Mouse (Mus musculus): ENCODE data around the gene Ikbke. TPM values are rescaled to one million over a fixed set of nuclear protein-coding genes. Genes with fewer than 3 reads are reported as not detected.

Ikbke gene
- polyA plus RNA-seq, 1 experiment from 2014 or later = 0.21 TPM

- no peaks in the 10 kb centered on the region for H3K4me1 ChIP-seq
- no peaks in the 10 kb centered on the region for H3K36me3 ChIP-seq (ENCODE audit: poor library complexity, severe bottlenecking)
- no peaks in the 10 kb centered on the region for H3K9me3 ChIP-seq (replicated peaks)
- no peak overlapping the region for H3K27ac ChIP-seq
- peak overlapping the region; percentile 34; the same call in 1 of the 2 replicates for H3K9ac ChIP-seq
- H3K27me3 ChIP-seq = no peaks in the 10 kb centered on the region
- no peak overlapping the region for H3K4me2 ChIP-seq
- no peak for ATAC-seq
- no peak overlapping the region for H3K4me3 ChIP-seq
- 55% methylated on average over 12 of the region's 12 CpGs for WGBS
Observed at GRCm38 (mm10) chr1:131224848-131225471, 54.4 kb downstream of the Ikbke start.

- H3K4me2 ChIP-seq = no peak overlapping the region
- no peaks in the 10 kb centered on the region for H3K36me3 ChIP-seq (ENCODE audit: poor library complexity, severe bottlenecking)
- no peaks in the 10 kb centered on the region for H3K9me3 ChIP-seq (replicated peaks)
- 91% methylated on average over 2 of the region's 2 CpGs for WGBS
- no peak overlapping the region for H3K9ac ChIP-seq
- ATAC-seq = no peak
- no peak overlapping the region for H3K27ac ChIP-seq
- H3K4me1 ChIP-seq = no peaks in the 10 kb centered on the region
- no peaks in the 10 kb centered on the region for H3K27me3 ChIP-seq
- H3K4me3 ChIP-seq = no peak overlapping the region
Observed at GRCm38 (mm10) chr1:131223345-131223744, 56.1 kb downstream of the Ikbke start.

- Histone ChIP-seq H3K4me1 (no peaks in the 10 kb centered on the region), H3K4me2 (no peak overlapping the region), H3K27me3 (no peaks in the 10 kb centered on the region), H3K4me3 (no peak overlapping the region), H3K9me3 (replicated peaks) (no peaks in the 10 kb centered on the region), H3K9ac (no peak overlapping the region), H3K36me3 (ENCODE audit: poor library complexity, severe bottlenecking) (no peaks in the 10 kb centered on the region), H3K27ac (no peak overlapping the region)
- ATAC-seq = no peak
- WGBS = 88% methylated on average over 13 of the region's 13 CpGs
Observed at GRCm38 (mm10) chr1:131221822-131222590, 57.4 kb downstream of the Ikbke start.

- Histone ChIP-seq H3K4me2 (no peak overlapping the region), H3K4me3 (no peak overlapping the region), H3K9ac (no peak overlapping the region), H3K27me3 (no peaks in the 10 kb centered on the region), H3K9me3 (replicated peaks) (no peaks in the 10 kb centered on the region), H3K27ac (no peak overlapping the region), H3K4me1 (no peaks in the 10 kb centered on the region), H3K36me3 (ENCODE audit: poor library complexity, severe bottlenecking) (no peaks in the 10 kb centered on the region)
- no peak for ATAC-seq
- 91% methylated on average over 11 of the region's 11 CpGs for WGBS
Observed at GRCm38 (mm10) chr1:131218933-131219332, 60.5 kb downstream of the Ikbke start.

- H3K4me2 ChIP-seq = no peak overlapping the region
- no peak overlapping the region for H3K9ac ChIP-seq
- H3K9me3 ChIP-seq (replicated peaks) = no peaks in the 10 kb centered on the region
- no peak for ATAC-seq
- WGBS = 82% methylated on average over 6 of the region's 6 CpGs
- H3K4me1 ChIP-seq = no peaks in the 10 kb centered on the region
- no peak overlapping the region for H3K27ac ChIP-seq
- H3K27me3 ChIP-seq = no peaks in the 10 kb centered on the region
- H3K4me3 ChIP-seq = no peak overlapping the region
- no peaks in the 10 kb centered on the region for H3K36me3 ChIP-seq (ENCODE audit: poor library complexity, severe bottlenecking)
Observed at GRCm38 (mm10) chr1:131213361-131213760, 66.0 kb downstream of the Ikbke start.

GRCm38 (mm10) chr1:131212956-131213355 lies 66.5 kb downstream of the Ikbke start:
- H3K27ac ChIP-seq = no peak overlapping the region
- no peaks in the 10 kb centered on the region for H3K36me3 ChIP-seq (ENCODE audit: poor library complexity, severe bottlenecking)
- WGBS = 88% methylated on average over 5 of the region's 5 CpGs
- H3K27me3 ChIP-seq = no peaks in the 10 kb centered on the region
- H3K4me2 ChIP-seq = no peak overlapping the region
- no peak overlapping the region for H3K4me3 ChIP-seq
- H3K4me1 ChIP-seq = no peaks in the 10 kb centered on the region
- ATAC-seq = no peak
- H3K9ac ChIP-seq = no peak overlapping the region
- H3K9me3 ChIP-seq (replicated peaks) = no peaks in the 10 kb centered on the region

GRCm38 (mm10) chr1:131211655-131212054 lies 67.8 kb downstream of the Ikbke start:
- Histone ChIP-seq H3K4me3 (no peak overlapping the region), H3K9ac (no peak overlapping the region), H3K36me3 (ENCODE audit: poor library complexity, severe bottlenecking) (no peaks in the 10 kb centered on the region), H3K9me3 (replicated peaks) (no peaks in the 10 kb centered on the region), H3K27ac (no peak overlapping the region), H3K27me3 (no peaks in the 10 kb centered on the region), H3K4me2 (no peak overlapping the region), H3K4me1 (no peaks in the 10 kb centered on the region)
- WGBS = 95% methylated on average over 1 of the region's 1 CpGs
- no peak for ATAC-seq

GRCm38 (mm10) chr1:131209971-131210426 lies 69.4 kb downstream of the Ikbke start:
- Histone ChIP-seq H3K9ac (no peak overlapping the region), H3K9me3 (replicated peaks) (no peaks in the 10 kb centered on the region), H3K27me3 (no peaks in the 10 kb centered on the region), H3K36me3 (ENCODE audit: poor library complexity, severe bottlenecking) (no peaks in the 10 kb centered on the region), H3K4me3 (no peak overlapping the region), H3K4me1 (no peaks in the 10 kb centered on the region), H3K27ac (no peak overlapping the region), H3K4me2 (no peak overlapping the region)
- ATAC-seq = no peak
- WGBS = 73% methylated on average over 7 of the region's 8 CpGs

GRCm38 (mm10) chr1:131208800-131209199 lies 70.6 kb downstream of the Ikbke start:
- H3K36me3 ChIP-seq (ENCODE audit: poor library complexity, severe bottlenecking) = no peaks in the 10 kb centered on the region
- H3K27me3 ChIP-seq = no peaks in the 10 kb centered on the region
- H3K9me3 ChIP-seq (replicated peaks) = no peaks in the 10 kb centered on the region
- H3K4me2 ChIP-seq = no peak overlapping the region
- ATAC-seq = no peak
- no peaks in the 10 kb centered on the region for H3K4me1 ChIP-seq
- no peak overlapping the region for H3K4me3 ChIP-seq
- no peak overlapping the region for H3K27ac ChIP-seq
- no peak overlapping the region for H3K9ac ChIP-seq
- 77% methylated on average over 6 of the region's 6 CpGs for WGBS

- 88% methylated on average over 5 of the region's 5 CpGs for WGBS
- Histone ChIP-seq H3K27ac (no peak overlapping the region), H3K9ac (no peak overlapping the region), H3K4me1 (no peaks in the 10 kb centered on the region), H3K27me3 (no peaks in the 10 kb centered on the region), H3K4me2 (no peak overlapping the region), H3K9me3 (replicated peaks) (no peaks in the 10 kb centered on the region), H3K4me3 (no peak overlapping the region), H3K36me3 (ENCODE audit: poor library complexity, severe bottlenecking) (no peaks in the 10 kb centered on the region)
- ATAC-seq = no peak
Observed at GRCm38 (mm10) chr1:131208081-131208480, 71.3 kb downstream of the Ikbke start.

GRCm38 (mm10) chr1:131207531-131207930 lies 71.9 kb downstream of the Ikbke start:
- peak; percentile 64 for ATAC-seq
- H3K9me3 ChIP-seq (replicated peaks) = no peaks in the 10 kb centered on the region
- WGBS = 6% methylated on average over 5 of the region's 5 CpGs

GRCm38 (mm10) chr1:131206342-131206741 lies 73.1 kb downstream of the Ikbke start:
- no peaks in the 10 kb centered on the region for H3K36me3 ChIP-seq (ENCODE audit: poor library complexity, severe bottlenecking)
- no peak overlapping the region for H3K4me2 ChIP-seq
- H3K4me3 ChIP-seq = no peak overlapping the region
- H3K27me3 ChIP-seq = no peaks in the 10 kb centered on the region
- H3K9me3 ChIP-seq (replicated peaks) = no peaks in the 10 kb centered on the region
- H3K9ac ChIP-seq = no peak overlapping the region
- ATAC-seq = no peak
- H3K4me1 ChIP-seq = no peaks in the 10 kb centered on the region
- WGBS = 89% methylated on average over 5 of the region's 5 CpGs
- H3K27ac ChIP-seq = no peak overlapping the region

More at GRCm38 (mm10) chr1:131207531-131207930, 71.9 kb downstream of the Ikbke start:
- no peak overlapping the region for H3K4me3 ChIP-seq
- no peak overlapping the region for H3K27ac ChIP-seq
- H3K27me3 ChIP-seq = no peaks in the 10 kb centered on the region
- H3K36me3 ChIP-seq (ENCODE audit: poor library complexity, severe bottlenecking) = no peaks in the 10 kb centered on the region
- no peak overlapping the region for H3K9ac ChIP-seq
- H3K4me2 ChIP-seq = no peak overlapping the region
- no peaks in the 10 kb centered on the region for H3K4me1 ChIP-seq

All from forebrain, embryonic 13.5 days (tissue).